In the genomic region with DNA sequence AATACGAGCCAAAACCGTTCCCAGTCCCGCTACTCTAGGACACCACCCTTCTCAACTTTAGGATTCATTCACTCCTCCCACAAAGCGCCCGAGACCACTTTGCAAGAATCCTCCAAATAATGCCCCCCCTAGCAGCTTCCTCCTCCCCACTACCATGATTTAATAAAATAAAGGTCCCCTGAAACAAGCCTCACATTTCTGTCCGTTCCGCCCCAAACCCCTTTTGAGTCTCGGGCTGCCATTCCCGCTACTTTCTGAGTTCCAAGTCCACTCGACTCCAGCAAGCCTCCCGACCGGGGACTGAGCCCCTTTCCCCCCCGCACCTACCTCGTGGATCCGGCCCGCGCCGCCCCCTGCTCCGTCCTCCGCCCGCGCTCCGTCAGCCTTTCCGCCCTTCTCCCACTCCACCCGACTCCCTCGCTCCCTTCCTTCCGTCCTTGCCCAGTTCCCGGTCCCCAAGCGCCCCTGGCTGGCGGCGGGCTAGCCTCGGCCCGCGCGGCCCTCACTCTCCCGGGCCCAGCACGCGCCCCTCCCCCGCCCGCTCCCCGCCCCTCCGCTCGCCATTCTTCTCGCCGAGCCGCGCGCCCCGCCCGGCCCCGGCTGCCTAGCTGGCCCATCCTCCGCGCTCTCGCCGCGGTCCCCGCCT, we compare ENCODE assay signal across 1 mouse cellular context.
TF ChIP-seq lines count a peak whose summit lies in the region.

No protein-coding gene starts in this region.

TF ChIP-seq in CH12.LX, 34 proteins besides CTCF, POLR2A, EP300 and RAD21 (continued from another document):
- TF ChIP-seq TBP (conservative IDR thresholded peaks at IDR 0.05; ENCODE audit: low read depth, low read length) (no peak), MEF2A (IDR thresholded peaks at IDR 0.05; ENCODE audit: borderline replicate concordance, low read depth, low read length) (no peak), ETS1 (conservative IDR thresholded peaks at IDR 0.05; ENCODE audit: low read depth, low read length) (no peak), ZKSCAN1 (IDR thresholded peaks at IDR 0.05; ENCODE audit: borderline replicate concordance, low read depth, low read length) (no peak), ELF1 (IDR thresholded peaks at IDR 0.05; ENCODE audit: low read depth, low read length) (no peak), UBTF (IDR thresholded peaks at IDR 0.05; ENCODE audit: low read depth, low read length) (peak; percentile 39)
